Mouse (Mus musculus) splenic B cell, adult 2 months (primary cell): ENCODE data around the gene Snx32.

Experiments used
- DNase-seq: peaks from one replicate; pipeline ENCODE4 v3.0.0-alpha.2; 2011; ENCODE audit warnings: low read depth, low spot score
- H3K27me3 ChIP-seq: 2 replicates; pipeline ENCODE4 v1.6.1; 2012; ENCODE audit warnings: mild to moderate bottlenecking, low read length, moderate library complexity, mixed read lengths; ENCODE audit not compliant: control insufficient read depth, poor library complexity, insufficient read depth, severe bottlenecking
- H3K36me3 ChIP-seq: 2 replicates; pipeline ENCODE4 v1.6.1; 2012; ENCODE audit warnings: mild to moderate bottlenecking, low read length, moderate library complexity, mixed read lengths; ENCODE audit not compliant: control insufficient read depth, poor library complexity, insufficient read depth, severe bottlenecking

Snx32 gene

DNA sequence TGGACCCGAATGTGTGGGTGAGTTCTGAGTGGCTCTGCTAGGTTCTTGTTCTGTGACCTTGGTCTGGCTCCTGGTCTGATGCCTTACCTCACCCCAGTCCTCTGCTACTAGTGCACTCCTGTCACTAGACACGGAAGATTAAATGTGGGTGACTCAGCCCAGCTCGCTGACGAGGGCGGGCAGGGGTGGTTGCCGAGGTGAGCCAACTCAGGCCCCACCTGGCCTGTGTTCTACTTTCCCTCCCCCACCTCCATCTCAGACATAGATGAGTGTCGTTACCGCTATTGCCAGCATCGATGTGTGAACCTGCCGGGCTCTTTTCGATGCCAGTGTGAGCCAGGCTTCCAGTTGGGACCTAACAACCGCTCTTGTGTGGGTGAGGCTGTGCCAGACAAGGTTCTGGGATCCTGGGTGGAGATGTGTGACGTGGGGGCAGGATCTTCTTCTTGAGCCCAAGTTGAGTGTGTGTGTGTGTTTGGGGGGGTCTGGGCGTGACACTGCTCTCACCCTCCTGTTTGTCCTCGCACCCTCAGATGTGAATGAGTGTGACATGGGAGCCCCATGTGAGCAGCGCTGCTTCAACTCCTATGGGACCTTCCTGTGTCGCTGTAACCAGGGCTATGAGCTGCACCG is 32.6 kb downstream of the Snx32 start:
- H3K36me3 ChIP-seq, result no peaks in the 10 kb centered on the region
- DNase-seq, result no peak
- no peaks in the 10 kb centered on the region; the same call in 1 of the 2 replicates for H3K27me3 ChIP-seq

GRCm38 (mm10) chr19:5477004-5477667 is 33.2 kb downstream of the Snx32 start:
- DNase-seq, result no peak
- no peaks in the 10 kb centered on the region for H3K36me3 ChIP-seq
- no peaks in the 10 kb centered on the region; the same call in 1 of the 2 replicates for H3K27me3 ChIP-seq

GRCm38 (mm10) chr19:5475069-5475714 is 35.1 kb downstream of the Snx32 start:
- H3K36me3 ChIP-seq, result no peaks in the 10 kb centered on the region

GRCm38 (mm10) chr19:5474281-5475068 is 35.9 kb downstream of the Snx32 start:
- no peaks in the 10 kb centered on the region; the same call in 1 of the 2 replicates for H3K27me3 ChIP-seq
- H3K36me3 ChIP-seq, result no peaks in the 10 kb centered on the region
- DNase-seq, result no peak

More at GRCm38 (mm10) chr19:5475069-5475714, 35.1 kb downstream of the Snx32 start:
- no peaks in the 10 kb centered on the region; the same call in 1 of the 2 replicates for H3K27me3 ChIP-seq
- DNase-seq, result no peak

- Histone ChIP-seq H3K36me3 (no peaks in the 10 kb centered on the region), H3K27me3 (no peaks in the 10 kb centered on the region; the same call in 1 of the 2 replicates)
- DNase-seq, result no peak
These were observed 36.6 kb downstream of the Snx32 start, which contains the start of gene Efemp2 for GRCm38 (mm10) chr19:5473720-5474119. TSS of gene Efemp2 (plus strand) at chr19:5473954.

DNA sequence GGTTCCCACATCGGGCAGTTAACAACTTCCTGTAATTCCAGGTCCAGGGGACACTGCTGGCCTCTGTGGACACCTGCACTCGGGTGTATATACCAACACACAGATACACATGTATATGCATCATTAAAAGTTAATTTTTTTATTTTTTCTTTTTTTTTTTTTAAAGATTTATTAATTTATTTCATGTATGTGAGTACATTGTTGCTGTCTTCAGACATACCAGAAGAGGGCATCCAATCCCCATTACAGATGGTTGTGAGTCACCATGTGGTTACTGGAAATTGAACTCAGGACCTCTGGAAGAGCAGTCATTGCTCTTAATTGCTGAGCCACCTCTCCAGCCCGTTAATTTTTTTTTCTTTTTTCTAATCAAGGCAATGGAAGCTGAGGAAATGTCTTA is 37.5 kb downstream of the Snx32 start:
- H3K36me3 ChIP-seq, result no peaks in the 10 kb centered on the region
- DNase-seq, result peak; percentile 37
- H3K27me3 ChIP-seq, result no peaks in the 10 kb centered on the region; the same call in 1 of the 2 replicates

DNA sequence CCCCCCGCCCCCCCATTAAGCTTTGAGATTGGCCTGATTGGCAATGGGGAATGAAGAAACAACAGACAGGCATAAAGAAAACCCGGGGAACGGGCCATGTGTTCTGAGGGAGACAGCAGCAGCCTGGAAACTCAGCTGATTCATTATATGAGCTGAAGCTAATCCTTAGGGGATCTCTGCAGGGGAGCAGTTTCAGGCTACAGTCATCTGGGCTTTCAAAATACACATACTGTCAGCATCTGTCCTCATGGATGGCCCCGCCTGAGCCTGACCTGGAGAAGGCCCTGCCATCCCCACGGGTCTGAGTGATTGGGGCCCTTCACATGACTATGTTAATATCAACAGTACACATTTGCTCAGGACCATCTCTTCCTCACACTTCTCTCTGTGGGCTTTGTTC is 38.5 kb downstream of the Snx32 start:
- Histone ChIP-seq H3K36me3 (no peaks in the 10 kb centered on the region), H3K27me3 (no peaks in the 10 kb centered on the region; the same call in 1 of the 2 replicates)

GRCm38 (mm10) chr19:5468374-5468773 is 42.0 kb downstream of the Snx32 start, which contains the start of gene Ctsw:
TSS of gene Ctsw (minus strand) at chr19:5468507.
- H3K36me3 ChIP-seq, result peaks cover 8% of the 10 kb centered on the region; the same call in 1 of the 2 replicates
- no peak for DNase-seq
- no peaks in the 10 kb centered on the region for H3K27me3 ChIP-seq

More for the DNA sequence above, 38.5 kb downstream of the Snx32 start:
- DNase-seq, result no peak

- no peak for DNase-seq
- H3K27me3 ChIP-seq, result no peaks in the 10 kb centered on the region
- H3K36me3 ChIP-seq, result peaks cover 8% of the 10 kb centered on the region; the same call in 1 of the 2 replicates
These were observed 43.3 kb downstream of the Snx32 start for GRCm38 (mm10) chr19:5466916-5467500.

- H3K36me3 ChIP-seq, result peaks cover 8% of the 10 kb centered on the region; the same call in 1 of the 2 replicates
- no peak for DNase-seq
- H3K27me3 ChIP-seq, result no peaks in the 10 kb centered on the region
These were observed 45.3 kb downstream of the Snx32 start for GRCm38 (mm10) chr19:5465037-5465436.

DNA sequence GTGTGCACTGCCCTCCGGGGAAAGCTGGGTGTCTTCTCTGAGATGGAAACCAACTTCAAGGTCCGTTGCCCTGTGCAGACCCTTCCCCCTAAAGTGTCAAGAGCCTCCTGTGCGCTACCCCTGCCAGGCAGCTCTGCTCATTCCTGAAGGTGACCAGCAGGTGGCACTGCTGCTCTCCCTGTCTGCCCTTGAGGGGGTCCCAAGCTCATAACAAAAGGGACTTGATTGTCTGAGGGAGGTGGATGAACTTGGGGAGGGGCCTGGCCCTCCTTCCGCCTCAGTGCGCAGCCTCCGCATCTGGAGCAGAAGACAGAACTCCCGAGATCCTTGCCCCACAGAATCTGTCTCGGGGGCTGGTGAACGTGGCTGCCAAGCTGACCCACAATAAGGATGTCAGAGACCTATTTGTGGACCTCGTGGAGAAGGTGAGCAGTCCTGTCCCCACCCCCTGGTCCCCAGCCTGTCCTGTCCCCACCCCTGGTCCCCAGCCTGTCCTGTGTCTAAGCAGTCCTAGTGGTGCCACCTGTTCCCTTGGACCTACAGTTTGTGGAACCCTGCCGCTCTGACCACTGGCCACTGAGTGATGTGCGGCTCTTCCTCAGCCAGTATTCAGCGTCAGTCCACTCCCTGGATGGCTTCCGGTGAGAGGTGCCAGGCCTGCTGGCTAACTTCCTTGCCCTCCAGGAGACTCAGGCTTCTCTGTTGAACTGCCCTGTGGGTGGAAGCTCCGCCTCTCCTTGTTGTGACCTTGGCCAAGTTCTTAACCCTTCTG is 46.4 kb downstream of the Snx32 start:
- H3K27me3 ChIP-seq, result no peaks in the 10 kb centered on the region
- H3K36me3 ChIP-seq, result peaks cover 8% of the 10 kb centered on the region; the same call in 1 of the 2 replicates
- DNase-seq, result peak; percentile 71

DNA sequence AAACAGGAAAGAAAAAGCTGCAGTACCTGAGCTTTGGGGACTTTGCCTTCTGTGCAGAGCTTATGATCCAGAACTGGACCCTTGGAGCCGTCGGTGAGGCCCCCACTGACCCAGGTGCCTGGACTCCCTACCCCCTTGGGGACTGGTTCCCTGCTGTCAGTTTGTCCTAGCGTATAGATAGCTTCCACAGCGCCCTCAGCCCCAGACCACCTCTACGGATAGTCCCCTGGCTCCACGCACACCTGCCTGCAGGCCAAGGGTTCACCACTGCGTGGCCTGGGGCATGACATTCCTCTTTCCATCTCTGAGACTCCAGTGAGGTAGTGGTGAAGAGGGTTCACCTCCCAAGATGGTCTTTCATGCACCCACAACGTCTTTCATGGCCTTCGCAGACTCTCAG is 47.1 kb downstream of the Snx32 start:
- peaks cover 8% of the 10 kb centered on the region; the same call in 1 of the 2 replicates for H3K36me3 ChIP-seq
- no peak for DNase-seq
- H3K27me3 ChIP-seq, result no peaks in the 10 kb centered on the region

GRCm38 (mm10) chr19:5461411-5461810 is 48.9 kb downstream of the Snx32 start:
- H3K36me3 ChIP-seq, result peaks cover 8% of the 10 kb centered on the region; the same call in 1 of the 2 replicates
- no peaks in the 10 kb centered on the region for H3K27me3 ChIP-seq
- DNase-seq, result no peak
